ENCODE assay signal across 17 mouse cellular contexts in the genomic region with DNA sequence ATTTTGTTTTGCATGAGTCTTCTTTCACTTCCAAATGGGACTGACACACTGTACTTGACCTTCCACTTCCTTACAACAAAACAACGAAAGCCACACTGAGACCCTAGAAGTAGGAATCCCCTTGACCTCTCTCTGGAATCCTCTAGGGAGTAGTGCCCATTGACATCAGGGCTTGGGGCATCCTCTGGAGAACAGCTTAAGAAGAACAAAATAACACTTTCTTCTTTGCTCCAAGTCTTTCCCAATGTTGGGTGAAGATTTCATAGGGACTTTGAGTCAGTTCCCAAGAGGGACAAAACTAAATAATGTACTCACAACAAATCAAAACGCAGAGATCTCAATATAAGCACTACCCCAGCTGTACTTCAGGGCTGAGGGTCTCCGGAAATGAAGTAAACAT.
"Had no signal": no experiment of that assay in that cellular context is flagged by ENCODE, and none has a peak within 500 bp of the region (broad histone marks: within the 10 kb centered on the region; RNA-seq: fewer than 3 reads in every experiment).

No protein-coding gene starts in this region.

- H3K9ac ChIP-seq: liver, embryonic 13.5 days; liver, embryonic 15.5 days; liver, postnatal 0 days; midbrain, embryonic 12.5 days; neural tube, embryonic 13.5 days; stomach, embryonic 15.5 days had no signal

- H3K4me3 ChIP-seq: liver, embryonic 13.5 days; liver, embryonic 15.5 days; midbrain, embryonic 10.5 days; midbrain, embryonic 12.5 days; myocyte; neural tube, embryonic 13.5 days; stomach, embryonic 15.5 days had no signal

- H3K9me3 ChIP-seq: liver, embryonic 13.5 days; liver, embryonic 15.5 days; midbrain, embryonic 10.5 days; midbrain, embryonic 12.5 days; neural tube, embryonic 13.5 days; stomach, embryonic 15.5 days had no signal

- H3K27ac ChIP-seq: liver, embryonic 13.5 days; liver, embryonic 15.5 days; midbrain, embryonic 10.5 days; midbrain, embryonic 12.5 days; neural tube, embryonic 13.5 days; stomach, embryonic 15.5 days; stomach, postnatal 0 days had no signal

- H3K36me3 ChIP-seq: liver, embryonic 13.5 days; liver, embryonic 15.5 days; midbrain, embryonic 10.5 days; midbrain, embryonic 12.5 days; neural tube, embryonic 13.5 days had no signal

- H3K27me3 ChIP-seq: liver, embryonic 13.5 days; liver, embryonic 15.5 days; midbrain, embryonic 12.5 days; neural tube, embryonic 13.5 days; stomach, embryonic 15.5 days had no signal

- H3K4me2 ChIP-seq: liver, embryonic 11.5 days; liver, embryonic 13.5 days; liver, embryonic 15.5 days; midbrain, embryonic 12.5 days; neural tube, embryonic 13.5 days; stomach, embryonic 15.5 days had no signal

- DNase-seq: liver; liver, embryonic 13.5 days; liver, postnatal 0 days; midbrain, embryonic 14.5 days; right cerebral cortex, postnatal 14 days; thymus, adult 2 months; thymus, postnatal 25 days; thymus, postnatal 4 days had no signal

- H3K4me1 ChIP-seq: liver, embryonic 13.5 days; liver, embryonic 15.5 days; midbrain, embryonic 10.5 days; midbrain, embryonic 12.5 days; stomach, embryonic 15.5 days had no signal

- ATAC-seq: liver, postnatal 0 days; midbrain, embryonic 16.5 days had no signal
